Mouse (Mus musculus) midbrain, embryonic 15.5 days (tissue): ENCODE measurements around the gene Gm45837. TPM values are rescaled to one million over a fixed set of nuclear protein-coding genes. Genes with fewer than 3 reads are reported as not detected.

Experiments
- ATAC-seq: fragments of 200-750 bp; cut with Nextera tagmentation; replicated peaks from 2 replicates; pipeline ENCODE4 v1.8.0; 2017; ENCODE audit warnings: moderate TSS enrichment
- H3K27ac ChIP-seq: fragments of 300-500 bp; sonication (generic); 2 replicates; pipeline ENCODE4 v1.5.1; 2015; ENCODE audit warnings: mild to moderate bottlenecking, inconsistent platforms
- H3K27me3 ChIP-seq: fragments of 300-500 bp; sonication (generic); replicated peaks from 2 replicates; pipeline ENCODE4 v1.6.1; 2015; ENCODE audit warnings: inconsistent platforms
- H3K36me3 ChIP-seq: fragments of 300-500 bp; sonication (generic); replicated peaks from 2 replicates; pipeline ENCODE4 v1.6.1; 2015; ENCODE audit warnings: inconsistent platforms
- H3K4me1 ChIP-seq: fragments of 300-500 bp; sonication (generic); 2 replicates; pipeline ENCODE4 v1.6.1; 2015; ENCODE audit warnings: inconsistent platforms
- H3K4me2 ChIP-seq: fragments of 300-500 bp; sonication (generic); 2 replicates; pipeline ENCODE4 v1.6.1; 2015; ENCODE audit warnings: inconsistent platforms, mild to moderate bottlenecking, moderate library complexity
- H3K4me3 ChIP-seq: fragments of 300-500 bp; sonication (generic); 2 replicates; pipeline ENCODE4 v1.5.1; 2015; ENCODE audit warnings: mild to moderate bottlenecking, inconsistent platforms
- H3K9ac ChIP-seq: fragments of 300-500 bp; sonication (generic); 2 replicates; pipeline ENCODE4 v1.6.1; 2015; ENCODE audit warnings: mild to moderate bottlenecking, inconsistent platforms
- H3K9me3 ChIP-seq: fragments of 300-500 bp; sonication (generic); 2 replicates; pipeline ENCODE4 v1.6.1; 2016; ENCODE audit warnings: inconsistent platforms
- WGBS: fragments of 180-500 bp; shearing (Covaris S2); methylation state at CpG from one replicate; pipeline ENCODE4 v1.1.7; 2015; ENCODE audit warnings: mixed read lengths; 5-methylcytosine and 5-hydroxymethylcytosine counted together
- polyA plus RNA-seq: library from polyadenylated mRNA; unstranded; fragments of >200 nt; fragmentation: Nextera tagmentation; extraction: Ambion mirVana; gene quantifications from 2 replicates; pipeline ENCODE4 v1.2.1, GENCODE M21; 2015

Gm45837 gene
- not detected in 2 replicates for polyA plus RNA-seq

DNA sequence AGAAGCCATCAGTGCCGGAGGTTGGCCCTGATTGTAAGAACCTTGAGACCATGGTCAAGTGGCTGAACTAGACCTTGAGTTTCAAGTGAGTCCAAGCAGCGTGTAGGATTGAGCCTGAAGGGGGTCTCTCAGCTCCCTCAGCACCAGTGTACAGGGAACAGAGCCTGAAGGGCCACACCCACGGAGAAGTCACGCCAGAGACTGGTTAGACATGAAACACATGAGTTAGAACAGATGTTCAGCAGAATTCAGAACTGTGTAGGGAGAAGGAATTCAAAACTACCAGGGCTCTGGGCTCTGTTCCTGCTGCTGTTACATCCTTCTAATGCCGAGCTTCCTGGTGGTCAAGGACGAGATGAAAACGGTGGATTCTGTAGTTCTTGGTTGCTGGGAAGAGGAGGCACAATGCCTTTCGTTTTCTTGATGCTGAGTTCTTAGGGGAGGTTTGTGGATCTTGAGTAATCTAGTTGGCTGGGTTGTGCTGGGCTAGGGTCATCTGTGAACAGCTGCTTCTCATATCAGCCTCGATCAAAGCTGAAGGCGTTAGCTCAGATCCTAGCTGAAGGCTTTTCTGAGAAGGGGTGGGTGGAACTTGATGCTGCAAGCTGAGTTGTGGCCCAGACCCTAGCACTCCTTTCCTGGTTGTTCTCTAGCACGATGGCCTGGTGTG, at the start of gene Gm45837:
Gm45837 (plus strand) TSS at position 620 of the 670 bp plus-strand sequence.
- Histone ChIP-seq H3K9me3 (no peaks in the 10 kb centered on the region), H3K27me3 (no peaks in the 10 kb centered on the region), H3K4me1 (peaks cover 13% of the 10 kb centered on the region), H3K27ac (no peak within 1 kb of the TSS), H3K4me3 (no peak within 1 kb of the TSS), H3K36me3 (no peaks in the 10 kb centered on the region), H3K9ac (no peak within 1 kb of the TSS), H3K4me2 (no peak within 1 kb of the TSS)
- ATAC-seq, result no peak
- WGBS, result 85% methylated on average over 11 of the region's 11 CpGs

DNA sequence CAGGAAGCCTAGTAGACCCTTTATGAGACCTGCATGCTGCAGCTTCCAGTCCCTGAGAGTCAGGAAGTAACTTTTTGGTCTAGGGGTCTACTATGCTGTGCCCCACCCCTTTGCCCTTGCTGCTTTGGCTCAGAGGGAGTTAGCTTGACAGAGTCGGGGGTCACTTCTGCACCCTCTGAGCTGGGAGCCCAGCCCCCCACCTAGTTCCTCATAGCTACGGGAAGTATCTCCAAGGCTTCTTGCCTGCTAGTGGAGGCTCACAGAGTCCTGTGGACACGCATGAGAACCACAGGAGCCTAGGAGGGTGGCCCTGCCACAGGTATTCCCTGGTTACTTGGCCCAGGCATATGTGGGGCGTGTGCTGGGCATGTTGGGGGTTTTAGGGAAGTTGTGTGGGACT, 49.7 kb upstream of the Gm45837 start:
- ATAC-seq, result no peak
- Histone ChIP-seq H3K9me3 (no peaks in the 10 kb centered on the region), H3K27ac (no peak overlapping the region), H3K27me3 (no peaks in the 10 kb centered on the region), H3K9ac (no peak overlapping the region), H3K4me1 (no peaks in the 10 kb centered on the region), H3K4me2 (no peak overlapping the region), H3K36me3 (no peaks in the 10 kb centered on the region), H3K4me3 (no peak overlapping the region)
- 88% methylated on average over 4 of the region's 4 CpGs for WGBS

DNA sequence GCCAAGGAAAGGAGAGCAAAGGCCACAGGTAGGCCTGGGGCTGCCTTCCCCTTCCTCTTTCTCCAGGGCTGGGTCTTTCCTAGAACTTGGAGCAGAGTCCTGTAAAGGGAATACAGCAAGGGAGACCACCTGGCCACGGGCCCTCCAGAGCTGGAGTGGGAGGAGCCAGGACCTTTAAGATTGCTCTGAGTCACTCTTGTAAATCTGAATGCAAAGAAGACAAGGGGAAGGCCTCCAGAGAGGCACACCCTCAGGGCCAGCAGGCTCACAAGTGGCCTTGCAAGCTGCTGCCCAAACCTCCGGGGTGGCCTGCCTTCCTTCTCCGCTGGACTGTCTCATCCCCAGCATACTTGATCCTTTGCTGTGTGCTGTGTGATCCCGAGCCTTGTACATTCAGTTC, 48.9 kb upstream of the Gm45837 start:
- H3K4me2 ChIP-seq, result no peak overlapping the region
- H3K9ac ChIP-seq, result no peak overlapping the region
- WGBS, result 64% methylated on average over 4 of the region's 4 CpGs
- H3K27ac ChIP-seq, result no peak overlapping the region
- H3K9me3 ChIP-seq, result no peaks in the 10 kb centered on the region
- no peak overlapping the region for H3K4me3 ChIP-seq
- ATAC-seq, result no peak
- no peaks in the 10 kb centered on the region for H3K27me3 ChIP-seq
- H3K36me3 ChIP-seq, result no peaks in the 10 kb centered on the region
- no peaks in the 10 kb centered on the region for H3K4me1 ChIP-seq

DNA sequence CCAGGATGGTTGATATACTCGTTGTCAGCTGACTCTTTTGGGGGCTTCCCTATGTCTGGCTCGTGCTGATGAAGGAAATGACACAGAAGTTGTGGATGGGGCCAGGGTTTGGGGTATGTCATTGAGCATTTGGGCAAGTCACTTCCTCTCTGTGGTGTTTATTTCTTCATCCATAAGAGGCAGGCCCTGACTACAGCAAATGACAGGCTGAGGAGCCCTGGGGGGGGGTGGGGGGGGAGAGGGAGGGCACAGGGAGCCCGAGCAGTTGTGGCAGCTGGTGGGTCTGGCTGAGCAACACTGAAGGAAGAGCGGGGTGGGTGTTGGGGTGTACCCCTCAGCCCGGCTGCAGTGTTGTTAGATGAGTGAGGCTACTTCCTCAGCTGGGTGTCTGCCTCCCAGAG, 47.9 kb upstream of the Gm45837 start:
- no peak overlapping the region for H3K4me3 ChIP-seq
- no peaks in the 10 kb centered on the region for H3K36me3 ChIP-seq
- no peaks in the 10 kb centered on the region for H3K27me3 ChIP-seq
- H3K9ac ChIP-seq, result no peak overlapping the region
- H3K4me2 ChIP-seq, result no peak overlapping the region
- no peak overlapping the region for H3K27ac ChIP-seq
- ATAC-seq, result no peak
- H3K4me1 ChIP-seq, result no peaks in the 10 kb centered on the region
- no peaks in the 10 kb centered on the region for H3K9me3 ChIP-seq
- 88% methylated on average over 5 of the region's 5 CpGs for WGBS

DNA sequence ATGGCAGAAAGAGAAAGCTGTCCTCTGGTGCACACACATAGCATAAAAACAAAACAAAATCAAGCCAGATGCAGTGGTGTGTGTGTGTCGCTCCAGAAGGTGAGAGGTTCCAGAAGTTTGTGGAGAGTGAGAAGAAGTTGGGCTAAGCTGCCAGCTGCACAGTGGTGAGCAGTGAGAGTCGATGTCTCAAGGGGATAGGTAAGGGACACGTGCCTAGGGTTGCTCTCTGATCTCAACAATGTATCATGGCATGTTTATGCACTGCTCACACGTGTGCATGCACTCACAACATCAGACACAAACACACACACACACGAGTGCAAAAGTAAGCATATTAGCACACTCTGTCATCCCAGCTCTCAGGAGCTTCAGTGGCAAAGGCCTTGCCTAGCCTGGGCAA, 46.8 kb upstream of the Gm45837 start:
- Histone ChIP-seq H3K9ac (no peak overlapping the region), H3K4me2 (no peak overlapping the region), H3K4me1 (no peaks in the 10 kb centered on the region), H3K27me3 (no peaks in the 10 kb centered on the region), H3K9me3 (no peaks in the 10 kb centered on the region), H3K27ac (no peak overlapping the region), H3K4me3 (no peak overlapping the region), H3K36me3 (no peaks in the 10 kb centered on the region)
- no peak for ATAC-seq
- WGBS, result 83% methylated on average over 5 of the region's 5 CpGs

DNA sequence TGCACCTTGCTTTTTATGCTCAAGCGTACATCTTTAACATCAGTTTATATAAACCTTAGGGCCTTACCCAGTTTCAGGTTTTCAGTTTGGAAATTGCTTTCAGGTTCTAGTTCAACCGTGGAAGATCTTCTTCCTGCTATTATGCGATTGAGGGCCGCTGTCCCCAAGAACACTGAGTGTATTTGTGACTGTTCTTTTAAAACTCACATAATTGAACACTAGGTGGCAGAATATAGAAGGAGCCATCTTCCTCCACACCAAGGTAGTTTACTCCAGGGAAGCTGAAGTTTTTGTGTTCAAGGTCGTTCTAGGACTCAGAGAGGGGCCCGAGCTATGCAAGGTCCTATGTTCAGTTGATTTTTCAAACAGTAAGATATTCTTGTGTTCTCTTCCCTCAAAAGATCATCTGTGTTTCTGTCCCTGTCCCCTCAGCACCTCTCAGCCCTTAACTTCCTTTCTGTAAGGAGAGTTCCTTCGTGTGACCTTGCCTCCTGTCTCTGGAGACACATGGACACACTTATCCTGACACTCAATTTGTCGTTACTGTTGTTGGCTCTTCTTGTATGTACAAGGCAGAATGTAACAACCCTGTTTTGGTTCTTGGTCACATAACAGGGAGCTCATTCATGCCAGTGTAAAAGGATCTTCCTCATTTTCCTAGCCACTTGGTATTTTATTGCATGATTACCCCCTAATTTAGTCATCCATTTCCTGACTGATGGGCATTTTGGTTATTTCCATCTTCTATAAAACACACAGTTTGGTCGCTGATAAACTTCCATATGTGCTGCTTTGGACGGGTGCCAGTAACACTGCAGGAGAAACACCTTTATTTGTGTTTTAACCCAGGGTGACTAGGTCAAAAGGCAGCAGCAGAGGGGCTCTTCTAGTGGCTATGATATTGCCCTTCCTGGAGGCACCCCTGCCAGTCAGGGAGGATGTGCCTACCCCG, 42.5 kb upstream of the Gm45837 start:
- Histone ChIP-seq H3K4me1 (no peaks in the 10 kb centered on the region), H3K27ac (no peak overlapping the region), H3K9ac (no peak overlapping the region), H3K4me3 (no peak overlapping the region), H3K27me3 (no peaks in the 10 kb centered on the region), H3K4me2 (no peak overlapping the region), H3K9me3 (no peaks in the 10 kb centered on the region), H3K36me3 (no peaks in the 10 kb centered on the region)
- no peak for ATAC-seq
- 68% methylated on average over 11 of the region's 11 CpGs for WGBS

DNA sequence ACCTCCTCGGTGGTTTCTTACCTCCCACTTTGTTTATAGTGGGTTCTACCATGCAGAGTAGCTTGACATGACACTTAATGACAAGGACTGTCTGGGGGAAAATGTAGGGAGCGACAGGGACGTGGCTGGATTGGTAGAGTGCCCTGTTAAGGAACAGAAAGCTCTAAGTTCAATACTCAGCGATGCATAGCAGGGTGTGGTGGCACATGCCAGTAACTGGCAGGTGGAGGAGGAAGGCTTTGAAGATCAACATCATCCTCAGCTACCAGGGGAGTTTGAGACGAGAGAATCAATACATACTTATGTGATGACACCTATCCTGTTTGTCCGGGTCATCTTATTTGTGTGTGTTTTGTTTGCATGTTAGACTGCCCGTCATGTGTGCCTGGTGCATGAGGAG, 41.0 kb upstream of the Gm45837 start:
- H3K9ac ChIP-seq, result no peak overlapping the region
- ATAC-seq, result no peak
- H3K27me3 ChIP-seq, result no peaks in the 10 kb centered on the region
- WGBS, result 78% methylated on average over 7 of the region's 7 CpGs
- H3K27ac ChIP-seq, result no peak overlapping the region
- H3K9me3 ChIP-seq, result no peaks in the 10 kb centered on the region
- H3K36me3 ChIP-seq, result no peaks in the 10 kb centered on the region
- peaks cover 5% of the 10 kb centered on the region; the same call in 1 of the 2 replicates for H3K4me1 ChIP-seq
- H3K4me2 ChIP-seq, result no peak overlapping the region
- no peak overlapping the region for H3K4me3 ChIP-seq

DNA sequence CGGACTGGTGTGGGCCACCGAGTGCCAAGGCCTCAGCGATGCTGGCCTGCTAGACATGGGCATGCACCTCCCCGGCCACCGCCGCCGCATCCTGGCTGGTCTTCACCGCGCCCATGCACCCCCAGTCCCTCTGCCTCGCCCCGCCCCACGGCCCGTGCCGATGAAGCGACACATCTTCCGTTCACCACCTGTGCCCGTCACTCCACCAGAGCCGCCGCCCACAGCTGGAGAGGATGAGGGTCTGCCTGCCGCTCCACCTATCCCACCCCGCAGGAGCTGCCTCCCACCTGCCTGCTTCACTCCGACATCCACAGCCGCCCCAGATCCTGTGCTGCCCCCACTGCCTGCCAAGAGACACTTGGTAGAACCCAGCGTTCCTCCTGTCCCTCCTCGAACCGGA, 37.6 kb upstream of the Gm45837 start:
- Histone ChIP-seq H3K27ac (no peak overlapping the region), H3K4me3 (no peak overlapping the region), H3K9ac (no peak overlapping the region), H3K4me2 (no peak overlapping the region), H3K4me1 (peaks cover 5% of the 10 kb centered on the region), H3K9me3 (no peaks in the 10 kb centered on the region), H3K27me3 (no peaks in the 10 kb centered on the region), H3K36me3 (no peaks in the 10 kb centered on the region)
- 84% methylated on average over 26 of the region's 26 CpGs for WGBS
- peak; percentile 40; the same call in 1 of the 2 replicates for ATAC-seq

DNA sequence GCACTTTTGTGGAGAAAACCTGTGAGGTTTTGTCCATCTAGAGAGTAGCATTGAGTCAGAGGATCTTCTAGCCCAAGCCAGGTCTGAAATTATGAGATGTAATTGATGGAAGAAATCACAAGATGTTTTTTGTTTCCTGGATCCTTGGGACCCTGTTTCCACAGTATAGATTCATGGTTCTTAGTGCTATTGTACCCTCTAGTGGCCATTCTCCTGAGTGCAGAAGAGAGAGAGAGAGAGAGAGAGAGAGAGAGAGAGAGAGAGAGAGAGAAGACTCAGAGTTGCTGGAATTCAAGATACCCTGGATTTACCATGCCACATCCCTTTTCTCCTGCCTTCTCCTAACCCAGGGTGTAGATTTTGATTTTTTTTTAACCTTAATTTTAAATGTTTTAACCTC, 36.5 kb upstream of the Gm45837 start:
- Histone ChIP-seq H3K9ac (no peak overlapping the region), H3K9me3 (no peaks in the 10 kb centered on the region), H3K36me3 (no peaks in the 10 kb centered on the region), H3K27ac (peak overlapping the region; percentile 26; the same call in 1 of the 2 replicates), H3K4me3 (no peak overlapping the region), H3K27me3 (no peaks in the 10 kb centered on the region), H3K4me1 (peaks cover 8% of the 10 kb centered on the region), H3K4me2 (no peak overlapping the region)
- peak; percentile 78; the same call in 1 of the 2 replicates for ATAC-seq

DNA sequence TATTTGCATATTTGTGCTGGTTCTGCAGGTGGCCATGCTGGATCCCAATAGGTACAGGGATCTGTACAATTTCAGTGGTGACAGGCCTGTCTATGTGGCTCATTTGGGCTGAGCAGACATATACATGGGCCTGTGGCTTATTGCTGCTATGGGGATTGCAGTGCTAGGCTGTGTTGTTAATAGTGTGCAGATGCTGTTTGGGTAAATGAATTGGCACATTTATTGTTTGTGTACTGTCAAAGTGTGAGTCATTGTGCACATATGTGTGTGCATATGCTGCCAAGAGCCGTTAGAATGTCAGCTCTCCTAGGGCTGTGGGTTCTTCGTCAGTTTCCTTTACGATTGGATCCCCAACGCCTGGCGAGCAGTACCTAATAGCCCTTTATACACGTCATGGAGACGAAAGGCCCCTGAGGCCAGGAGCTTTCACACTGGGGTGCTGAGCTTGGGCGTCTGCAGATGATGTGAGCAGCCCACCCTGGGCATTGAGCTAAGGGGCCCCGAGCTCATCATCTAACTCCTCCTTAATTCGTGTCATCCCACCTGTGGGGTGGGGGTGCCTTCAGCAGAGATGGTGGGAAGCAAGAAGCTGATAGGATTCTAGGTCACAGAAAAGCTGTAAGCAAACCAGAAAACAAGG, 33.9 kb upstream of the Gm45837 start:
- Histone ChIP-seq H3K36me3 (no peaks in the 10 kb centered on the region), H3K27me3 (no peaks in the 10 kb centered on the region), H3K9me3 (no peaks in the 10 kb centered on the region), H3K4me2 (no peak overlapping the region), H3K4me3 (no peak overlapping the region), H3K4me1 (peaks cover 8% of the 10 kb centered on the region), H3K9ac (no peak overlapping the region), H3K27ac (no peak overlapping the region)
- 72% methylated on average over 10 of the region's 10 CpGs for WGBS
- no peak for ATAC-seq

DNA sequence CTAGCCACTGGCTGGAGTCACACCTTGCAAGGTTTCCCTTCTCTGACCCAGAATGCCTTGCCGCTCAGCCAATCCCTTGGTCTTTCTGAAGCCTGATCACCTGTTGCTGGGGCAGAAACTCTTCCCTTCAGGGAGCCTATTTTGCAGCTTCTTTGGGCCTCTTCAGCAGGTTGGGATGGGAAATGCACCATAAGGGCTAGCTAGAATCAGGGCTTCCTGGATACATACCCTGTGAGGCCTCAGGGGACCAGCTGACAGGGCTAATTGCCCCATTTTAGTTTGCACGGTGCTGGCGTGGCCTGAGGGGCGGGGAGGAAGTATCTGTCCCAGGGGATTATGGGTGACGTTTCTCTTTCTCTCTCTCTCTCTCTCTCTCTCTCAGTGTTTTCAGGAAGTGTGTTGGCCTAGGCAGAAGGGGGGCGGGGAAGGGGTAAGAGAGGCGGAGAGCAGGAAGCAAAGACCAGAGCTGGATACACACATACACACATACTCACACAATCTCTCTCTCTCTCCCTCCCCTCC, 32.9 kb upstream of the Gm45837 start:
- no peak overlapping the region for H3K4me3 ChIP-seq
- ATAC-seq, result no peak
- no peaks in the 10 kb centered on the region for H3K36me3 ChIP-seq
- H3K4me2 ChIP-seq, result no peak overlapping the region
- no peak overlapping the region for H3K9ac ChIP-seq
- no peaks in the 10 kb centered on the region for H3K9me3 ChIP-seq
- H3K27me3 ChIP-seq, result no peaks in the 10 kb centered on the region
- H3K4me1 ChIP-seq, result peaks cover 8% of the 10 kb centered on the region
- WGBS, result 33% methylated on average over 7 of the region's 7 CpGs
- no peak overlapping the region for H3K27ac ChIP-seq

DNA sequence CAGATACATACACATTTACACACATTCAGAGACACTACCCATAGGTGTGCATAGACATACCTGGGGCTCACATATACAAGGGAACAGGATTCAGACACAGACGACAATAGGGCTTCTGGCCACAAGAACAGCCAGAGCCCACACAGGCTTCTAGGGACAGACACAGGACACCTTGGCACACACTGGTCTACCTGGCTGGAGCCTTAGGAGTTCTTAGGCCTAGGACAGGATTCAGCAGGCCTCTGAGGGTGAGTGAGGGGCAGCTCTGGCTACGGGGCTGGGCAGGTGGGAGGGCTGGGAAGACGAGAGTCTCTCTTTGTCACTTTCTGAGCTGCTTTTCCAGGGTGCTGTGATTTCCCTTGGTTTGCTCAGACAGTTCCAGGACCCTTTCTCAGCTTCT, 32.4 kb upstream of the Gm45837 start:
- Histone ChIP-seq H3K27ac (0 out of 2 replicates have a peak overlapping the region, but pooled peaks have one; percentile 6), H3K4me3 (no peak overlapping the region), H3K36me3 (no peaks in the 10 kb centered on the region), H3K27me3 (no peaks in the 10 kb centered on the region), H3K9me3 (no peaks in the 10 kb centered on the region), H3K9ac (no peak overlapping the region), H3K4me2 (no peak overlapping the region), H3K4me1 (peaks cover 8% of the 10 kb centered on the region)
- WGBS, result 54% methylated on average over 3 of the region's 3 CpGs
- no peak for ATAC-seq
